Mouse (Mus musculus): ENCODE measurements around the gene Nprl2.

Nprl2 gene

DNA sequence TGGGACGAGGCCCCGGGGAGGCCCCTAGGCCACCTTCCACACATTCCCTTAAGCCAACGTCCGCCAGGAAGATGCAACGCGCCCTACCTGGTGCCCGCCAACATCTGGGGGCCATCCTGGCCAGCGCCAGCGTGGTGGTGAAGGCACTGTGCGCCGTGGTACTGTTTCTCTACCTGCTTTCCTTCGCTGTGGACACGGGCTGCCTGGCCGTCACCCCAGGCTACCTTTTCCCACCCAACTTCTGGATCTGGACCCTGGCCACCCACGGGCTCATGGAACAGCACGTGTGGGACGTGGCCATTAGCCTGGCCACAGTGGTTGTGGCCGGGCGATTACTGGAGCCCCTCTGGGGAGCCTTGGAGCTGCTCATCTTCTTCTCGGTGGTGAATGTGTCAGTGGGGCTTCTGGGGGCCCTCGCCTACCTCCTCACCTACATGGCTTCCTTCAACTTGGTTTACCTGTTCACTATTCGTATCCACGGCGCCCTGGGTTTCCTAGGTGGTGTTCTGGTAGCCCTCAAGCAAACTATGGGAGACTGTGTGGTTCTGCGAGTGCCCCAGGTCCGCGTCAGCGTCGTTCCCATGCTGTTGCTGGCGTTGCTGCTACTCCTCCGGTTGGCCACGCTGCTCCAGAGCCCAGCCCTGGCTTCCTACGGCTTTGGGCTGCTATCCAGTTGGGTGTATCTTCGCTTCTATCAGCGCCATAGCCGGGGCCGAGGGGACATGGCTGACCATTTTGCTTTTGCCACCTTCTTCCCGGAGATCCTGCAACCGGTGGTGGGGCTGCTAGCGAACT lies 7.4 kb upstream of the Nprl2 start:
- no peak for DNase-seq (ENCODE audit: low read depth, low spot score)

DNA sequence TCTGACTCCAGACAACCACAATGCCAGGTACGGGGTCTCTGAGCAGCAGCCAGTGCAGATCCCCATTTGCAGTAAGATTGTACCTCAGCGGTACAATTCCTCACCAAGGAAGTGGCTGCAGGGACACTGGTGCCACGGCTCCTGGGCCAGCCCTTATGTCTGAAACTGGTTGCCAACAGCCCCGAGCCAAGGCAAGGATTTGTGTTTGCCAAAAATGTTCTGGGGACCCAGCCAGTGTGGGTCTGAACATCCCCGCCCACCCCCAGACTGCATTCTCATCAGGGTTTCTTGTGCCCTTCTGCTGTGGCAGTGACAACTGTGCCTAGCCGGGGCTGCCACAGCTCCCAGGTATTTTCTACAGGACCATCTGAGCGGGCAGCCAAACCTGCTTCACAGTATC lies 3.8 kb upstream of the Nprl2 start:
- no peak for DNase-seq (ENCODE audit: low read depth, low spot score)

DNA sequence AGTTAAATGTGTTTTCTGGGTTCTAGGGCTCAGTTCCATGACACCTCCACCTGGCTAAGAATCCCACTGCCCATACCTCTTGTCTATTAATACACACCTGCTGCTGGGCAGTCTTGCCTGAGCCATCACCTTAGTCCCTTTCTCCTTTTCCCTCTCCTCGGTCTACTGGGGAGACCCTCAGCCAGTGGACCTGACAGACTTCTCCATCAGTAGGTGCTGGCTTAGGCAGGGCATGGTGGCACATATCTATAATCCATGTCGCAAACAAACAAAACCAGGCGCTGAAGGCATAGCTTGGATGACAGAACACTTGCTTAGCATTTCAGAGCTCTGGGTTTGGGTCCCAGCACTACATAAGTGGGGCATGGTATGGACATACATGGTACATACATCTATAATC lies 3.3 kb upstream of the Nprl2 start:
- no peak for DNase-seq (ENCODE audit: low read depth, low spot score)

DNA sequence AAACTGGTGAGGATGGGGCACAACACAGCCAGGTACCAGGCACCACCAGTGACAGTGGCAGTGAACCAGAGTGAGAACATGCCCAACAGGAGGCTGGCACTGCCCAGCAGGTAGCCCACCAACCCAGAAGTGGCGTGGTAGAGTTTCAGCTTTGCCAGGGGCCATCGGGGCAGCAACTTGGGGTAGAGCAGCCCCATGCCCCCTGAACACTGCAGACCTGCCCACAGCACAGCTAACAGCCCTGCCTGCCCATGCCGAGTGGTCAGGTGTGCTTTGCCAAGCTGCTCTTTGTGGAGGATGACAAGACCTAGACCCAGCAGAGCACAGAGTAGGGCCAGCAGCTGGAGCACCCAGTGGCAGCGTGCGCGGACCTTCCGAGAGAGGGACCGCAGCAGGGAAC lies 2.1 kb upstream of the Nprl2 start:
- DNase-seq (ENCODE audit: low read depth, low spot score) = no peak

DNA sequence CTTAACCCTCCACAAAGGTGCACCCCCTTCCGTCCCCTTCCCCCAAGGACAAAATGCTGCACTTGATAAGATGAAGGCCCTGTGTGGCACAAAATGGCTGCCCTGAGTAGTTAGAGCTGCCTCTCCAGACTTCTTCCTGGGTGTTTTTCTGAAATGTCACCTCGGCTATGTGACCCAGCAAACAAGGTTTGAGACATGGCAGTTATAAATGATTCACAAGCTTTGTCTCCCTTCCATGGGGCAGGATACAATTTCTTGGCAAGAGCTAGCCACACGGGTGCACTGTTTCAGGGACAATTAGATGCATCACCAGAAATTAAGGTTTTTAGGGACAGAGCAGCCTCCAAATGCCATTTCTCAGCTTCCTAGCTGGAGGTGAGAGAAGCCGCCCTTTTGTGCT lies 1.6 kb upstream of the Nprl2 start:
- DNase-seq (ENCODE audit: low read depth, low spot score) = no peak

DNA sequence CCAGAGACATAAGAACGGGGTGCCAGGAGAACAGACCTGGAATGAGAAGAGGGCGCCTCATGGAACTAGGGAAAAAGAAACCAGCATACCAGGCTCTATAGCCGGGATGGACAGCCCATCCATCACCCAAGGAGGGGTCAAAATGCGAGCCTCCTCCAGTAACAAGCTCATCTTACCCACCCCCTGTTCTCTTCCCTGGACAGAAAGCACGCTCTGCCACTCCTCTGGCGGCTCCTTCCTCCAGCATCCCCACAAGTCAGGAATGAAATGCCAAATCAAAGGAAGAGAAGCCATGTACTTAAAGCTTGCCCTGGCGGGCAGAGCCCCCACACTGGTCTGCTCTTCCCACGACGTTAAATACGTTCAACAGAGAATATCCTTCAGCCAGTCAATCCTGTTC lies 1.0 kb upstream of the Nprl2 start:
- DNase-seq (ENCODE audit: low read depth, low spot score) = no peak

DNA sequence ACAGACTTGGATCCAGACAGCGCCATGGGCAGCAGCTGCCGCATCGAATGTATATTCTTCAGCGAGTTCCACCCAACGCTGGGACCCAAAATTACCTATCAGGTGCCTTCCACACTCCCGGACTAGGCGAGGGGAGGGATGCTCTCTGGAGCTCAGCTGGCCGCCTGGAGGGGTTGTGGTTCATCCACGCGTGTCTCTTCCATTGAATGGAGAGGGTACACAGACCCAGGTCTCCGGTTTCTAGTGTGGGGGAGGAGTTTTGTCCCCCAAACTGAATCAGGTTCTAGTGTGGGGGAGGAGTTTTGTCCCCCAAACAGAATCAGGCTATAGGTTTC lies 293 bp downstream of the Nprl2 start:
- DNase-seq (ENCODE audit: low read depth, low spot score) = no peak

DNA sequence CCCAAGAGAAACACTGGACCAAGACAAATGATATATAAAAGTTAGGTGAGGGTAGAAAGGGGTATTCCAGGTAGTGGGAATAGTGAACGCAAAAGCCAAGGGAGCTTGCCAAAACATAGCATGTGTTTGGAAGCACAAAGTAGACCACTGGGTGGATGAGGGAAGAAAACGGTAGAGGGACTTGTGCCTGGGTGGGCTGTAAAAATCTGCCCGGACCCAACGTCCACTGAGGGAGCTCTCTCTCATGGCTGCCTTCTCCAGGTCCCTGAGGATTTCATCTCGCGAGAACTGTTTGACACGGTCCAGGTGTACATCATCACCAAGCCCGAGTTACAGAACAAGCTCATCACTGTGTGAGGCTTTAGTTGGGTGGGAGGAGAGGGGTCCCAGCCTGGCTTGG lies 695 bp downstream of the Nprl2 start:
- DNase-seq (ENCODE audit: low read depth, low spot score) = no peak

DNA sequence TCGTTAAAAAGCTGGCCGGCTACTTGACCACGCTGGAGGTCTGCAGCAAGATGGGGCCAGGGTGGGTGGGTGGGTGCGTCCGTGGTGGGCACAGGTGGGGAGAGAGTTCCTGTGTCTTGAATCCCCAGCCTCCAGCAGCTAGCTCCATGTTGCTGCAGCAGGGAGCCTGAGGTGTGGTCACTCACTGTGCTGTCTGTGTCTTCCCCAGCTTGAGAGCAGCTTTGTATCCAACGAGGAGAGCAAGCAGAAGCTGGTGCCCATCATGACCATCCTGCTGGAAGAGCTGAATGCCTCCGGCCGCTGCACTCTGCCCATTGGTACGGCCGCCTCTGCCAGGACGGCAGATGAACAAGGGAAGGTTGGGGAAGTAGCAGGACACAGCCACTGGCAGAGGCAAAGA lies 1.3 kb downstream of the Nprl2 start:
- DNase-seq (ENCODE audit: low read depth, low spot score) = no peak

DNA sequence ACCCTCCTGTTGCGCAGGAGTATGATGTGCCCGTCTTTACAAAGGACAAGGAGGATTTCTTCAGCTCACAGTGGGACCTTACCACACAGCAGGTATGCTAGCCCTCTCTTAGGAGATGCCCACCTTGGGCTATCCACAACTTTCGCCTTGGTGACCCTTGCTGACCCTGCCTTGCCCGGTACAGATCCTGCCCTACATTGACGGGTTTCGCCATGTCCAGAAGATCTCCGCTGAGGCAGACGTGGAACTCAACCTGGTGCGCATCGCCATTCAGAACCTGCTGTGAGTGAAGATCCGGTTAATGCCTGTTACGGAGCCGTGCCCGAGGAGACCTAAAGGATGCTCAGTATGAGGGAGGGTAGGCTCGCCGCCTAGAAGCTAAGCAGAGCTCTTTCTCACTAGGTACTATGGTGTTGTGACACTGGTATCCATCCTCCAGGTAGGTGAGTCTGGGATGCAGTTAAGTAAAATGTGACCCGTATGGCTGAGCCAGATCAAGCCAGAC lies 2.2 kb downstream of the Nprl2 start:
- DNase-seq (ENCODE audit: low read depth, low spot score) = no peak

DNA sequence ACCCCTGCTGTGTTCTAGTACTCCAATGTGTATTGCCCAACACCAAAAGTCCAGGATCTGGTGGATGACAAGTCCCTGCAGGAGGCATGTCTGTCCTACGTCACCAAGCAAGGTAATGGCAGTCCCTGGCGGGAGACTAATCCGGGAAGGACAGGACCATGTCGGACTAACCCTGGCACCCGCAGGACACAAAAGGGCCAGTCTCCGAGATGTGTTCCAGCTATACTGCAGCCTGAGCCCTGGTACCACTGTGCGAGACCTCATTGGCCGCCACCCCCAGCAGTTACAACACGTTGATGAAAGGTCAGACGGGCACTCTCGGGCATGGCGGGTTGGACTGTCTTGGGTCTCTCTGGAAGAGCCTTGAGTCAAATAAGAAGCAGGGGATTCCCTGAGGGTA lies 2.7 kb downstream of the Nprl2 start:
- no peak for DNase-seq (ENCODE audit: low read depth, low spot score)

DNA sequence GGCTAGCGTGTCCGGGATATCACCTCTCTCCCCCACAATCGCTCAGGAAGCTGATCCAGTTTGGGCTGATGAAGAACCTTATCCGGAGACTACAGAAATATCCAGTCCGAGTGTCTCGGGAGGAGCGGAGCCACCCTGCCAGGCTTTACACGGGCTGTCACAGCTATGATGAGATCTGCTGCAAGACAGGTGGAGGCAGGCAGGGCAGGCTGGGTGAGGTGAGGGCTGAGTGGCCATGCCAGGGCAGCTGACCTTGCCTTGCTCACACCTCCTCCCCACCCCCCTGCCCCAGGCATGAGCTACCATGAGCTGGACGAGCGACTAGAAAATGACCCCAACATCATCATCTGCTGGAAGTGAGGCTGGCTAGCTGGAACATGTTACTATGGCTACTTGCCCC lies 3.2 kb downstream of the Nprl2 start:
- DNase-seq (ENCODE audit: low read depth, low spot score) = no peak

DNA sequence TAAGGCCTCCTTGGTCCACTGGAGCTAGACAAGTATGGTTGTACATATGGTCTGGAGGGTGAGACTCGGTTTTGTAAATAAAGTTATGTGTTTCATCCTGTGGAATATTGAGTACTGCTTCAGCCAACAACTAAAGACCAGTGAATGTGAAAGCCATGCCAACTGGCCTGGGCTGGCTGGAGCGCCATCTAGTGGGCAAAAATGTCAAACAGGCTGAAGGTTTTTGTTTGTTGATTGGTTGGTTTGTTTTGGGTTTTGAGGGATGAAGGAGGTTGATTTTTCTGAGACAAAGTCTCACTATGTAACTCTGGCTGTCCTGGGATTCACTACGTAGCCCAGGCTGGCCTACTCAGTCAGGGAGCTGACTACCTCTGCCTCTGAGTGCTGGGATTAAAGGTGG lies 3.6 kb downstream of the Nprl2 start:
- peak; percentile 79 for DNase-seq (ENCODE audit: low read depth, low spot score)

DNA sequence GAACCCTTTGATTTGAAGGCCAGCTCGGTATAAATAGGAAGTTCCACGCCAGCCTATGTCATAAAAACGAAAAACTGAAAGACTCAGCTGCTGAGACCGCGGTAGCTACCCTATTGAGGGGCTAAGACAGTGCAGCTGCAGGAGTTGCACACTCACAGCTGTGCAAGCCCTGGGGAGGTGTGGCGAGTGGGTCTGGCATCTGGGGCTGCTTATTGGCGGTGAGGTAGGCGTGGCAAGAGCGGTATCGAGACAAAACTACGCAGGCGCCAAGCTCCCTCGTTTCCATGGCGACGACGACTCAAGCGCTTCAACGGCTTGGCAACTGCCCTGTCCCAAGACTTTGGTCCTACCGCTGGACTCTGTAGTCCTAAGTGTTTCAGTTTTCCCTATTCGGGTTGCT lies 5.0 kb downstream of the Nprl2 start, which contains the start of gene Zmynd10:
Zmynd10 (plus strand) TSS at position 273 of the 400 bp plus-strand sequence.
- peak; percentile 93 for DNase-seq (ENCODE audit: low read depth, low spot score)

DNA sequence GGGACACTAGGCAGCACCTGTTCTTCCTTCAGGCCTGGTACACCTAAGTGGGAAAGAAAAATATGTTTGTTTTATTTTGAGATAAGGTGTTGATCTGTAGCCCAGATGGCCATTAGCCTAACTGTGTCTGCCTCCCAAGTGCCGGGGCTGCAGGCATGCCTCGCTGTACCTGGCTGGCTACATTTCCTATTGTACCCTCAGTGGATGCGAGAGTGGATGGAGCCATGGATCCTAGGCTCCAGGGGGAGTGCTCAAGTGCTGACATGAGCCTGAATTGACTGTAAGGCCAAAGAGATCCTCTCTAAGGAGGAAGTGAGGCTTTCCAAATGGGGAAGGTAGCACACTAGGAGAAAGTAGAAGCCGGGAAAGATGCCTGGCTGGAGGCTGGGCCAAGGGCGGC lies 5.9 kb downstream of the Nprl2 start:
- no peak for DNase-seq (ENCODE audit: low read depth, low spot score)

DNA sequence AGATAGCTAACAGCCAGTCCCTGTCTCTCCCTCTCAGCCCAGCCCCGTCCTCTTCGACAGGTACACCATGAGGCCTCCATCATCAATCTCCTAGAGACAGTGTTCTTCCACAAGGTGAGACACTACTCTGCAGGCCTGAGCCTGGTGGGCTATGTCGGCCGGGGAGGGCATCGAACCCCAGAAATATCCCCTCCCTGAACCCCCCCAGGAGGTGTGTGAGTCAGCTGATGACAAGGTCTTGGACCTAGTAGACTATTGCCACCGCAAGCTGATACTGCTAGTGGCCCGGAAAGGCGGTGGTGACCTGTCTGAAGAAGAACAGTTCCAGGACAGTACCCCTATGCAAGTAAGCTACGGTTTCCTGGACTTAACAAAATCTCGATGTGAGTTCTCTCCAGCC lies 6.8 kb downstream of the Nprl2 start:
- DNase-seq (ENCODE audit: low read depth, low spot score) = no peak

DNA sequence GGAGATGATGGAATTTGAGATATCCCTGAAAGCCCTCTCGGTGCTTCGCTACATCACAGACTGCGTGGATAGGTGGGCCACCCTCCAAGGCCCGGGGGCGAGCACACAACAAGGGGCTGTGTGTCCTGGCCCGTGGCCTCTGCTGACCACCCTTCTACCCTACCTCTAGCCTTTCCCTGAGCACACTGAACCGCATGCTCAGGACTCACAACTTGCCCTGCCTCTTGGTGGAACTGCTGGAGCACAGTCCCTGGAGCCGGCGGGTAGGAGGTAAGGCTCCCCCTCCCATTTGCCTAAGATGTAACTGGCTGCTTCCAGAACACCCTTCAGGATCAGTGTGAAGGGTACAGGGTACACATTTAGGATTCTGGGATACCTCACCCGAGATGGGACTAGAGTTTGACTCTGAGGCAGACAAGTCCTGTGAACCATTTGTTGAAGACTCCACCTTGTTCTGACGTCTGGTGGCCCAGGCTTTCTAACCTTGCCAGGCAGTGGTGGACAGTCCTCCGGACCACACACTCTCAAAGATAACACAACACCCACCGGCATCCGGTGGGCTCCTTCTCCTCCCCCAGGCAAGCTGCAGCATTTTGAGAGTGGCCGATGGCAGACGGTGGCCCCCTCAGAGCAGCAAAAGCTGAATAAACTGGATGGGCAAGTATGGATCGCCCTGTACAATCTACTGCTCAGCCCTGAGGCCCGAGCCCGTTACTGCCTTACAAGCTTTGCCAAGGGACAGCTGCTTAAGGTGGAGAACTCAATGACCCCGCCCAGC lies 7.5 kb downstream of the Nprl2 start:
- DNase-seq (ENCODE audit: low read depth, low spot score) = no peak

DNA sequence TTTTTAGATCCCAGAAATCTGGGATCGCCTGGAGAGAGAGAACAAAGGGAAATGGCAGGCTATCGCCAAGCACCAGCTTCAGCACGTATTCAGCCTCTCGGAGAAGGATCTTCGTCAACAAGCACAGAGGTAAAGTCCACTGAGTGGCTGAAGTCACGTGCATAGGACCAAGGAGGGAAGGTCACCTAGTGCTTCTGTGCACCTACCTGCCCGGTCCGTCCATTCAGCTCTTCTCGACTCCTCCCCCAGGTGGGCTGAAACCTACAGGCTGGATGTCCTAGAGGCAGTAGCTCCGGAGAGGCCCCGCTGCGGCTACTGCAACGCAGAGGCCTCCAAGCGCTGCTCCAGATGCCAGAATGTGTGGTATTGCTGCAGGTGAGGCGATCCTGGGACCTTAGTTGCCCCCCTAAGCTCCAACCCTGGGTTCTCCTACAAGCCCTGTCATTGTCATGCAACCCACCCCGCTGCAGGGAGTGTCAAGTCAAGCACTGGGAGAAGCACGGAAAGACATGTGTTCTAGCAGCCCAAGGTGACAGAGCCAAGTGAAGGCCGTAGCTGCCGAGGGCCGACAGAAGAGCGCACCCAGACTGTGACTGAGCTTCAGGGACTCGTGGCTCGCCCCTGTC lies 8.6 kb downstream of the Nprl2 start:
- no peak for DNase-seq (ENCODE audit: low read depth, low spot score)

DNA sequence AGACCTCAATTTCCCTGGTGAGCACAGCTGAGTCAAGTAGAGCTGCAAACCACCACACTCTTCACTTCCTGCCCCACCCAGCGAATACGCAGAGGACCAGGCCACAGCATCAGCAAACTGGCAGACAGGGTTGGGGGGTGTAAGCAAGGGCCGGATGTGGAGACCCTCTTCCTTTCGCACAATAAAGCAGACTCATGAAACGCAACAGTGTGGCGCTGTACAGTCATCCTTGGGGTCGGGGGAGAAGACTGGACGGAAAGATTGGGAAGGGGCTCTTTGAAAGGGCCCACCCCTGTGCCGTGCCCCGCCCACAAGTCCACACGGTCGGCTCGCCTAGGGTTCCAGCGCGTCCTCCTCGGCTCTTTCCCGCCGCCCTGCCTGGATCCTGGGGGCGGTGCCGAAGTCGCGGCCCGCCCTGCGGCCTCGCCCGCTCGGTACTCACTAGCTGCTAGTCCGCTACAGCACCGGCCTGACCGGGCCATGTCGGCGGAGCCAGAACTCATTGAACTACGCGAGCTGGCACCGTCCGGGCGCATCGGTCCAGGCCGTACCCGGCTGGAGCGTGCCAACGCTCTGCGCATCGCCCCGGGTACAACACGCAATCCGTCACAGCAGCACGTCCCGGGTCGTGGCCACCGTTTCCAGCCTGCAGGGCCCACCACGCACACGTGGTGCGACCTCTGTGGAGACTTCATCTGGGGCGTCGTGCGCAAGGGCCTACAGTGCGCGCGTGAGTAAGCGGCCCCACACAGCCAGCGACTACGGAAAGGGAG lies 9.3 kb downstream of the Nprl2 start, which contains the start of gene Rassf1:
Rassf1 (plus strand) TSS at position 439 of the 773 bp plus-strand sequence.
- DNase-seq (ENCODE audit: low read depth, low spot score) = peak; percentile 68

DNA sequence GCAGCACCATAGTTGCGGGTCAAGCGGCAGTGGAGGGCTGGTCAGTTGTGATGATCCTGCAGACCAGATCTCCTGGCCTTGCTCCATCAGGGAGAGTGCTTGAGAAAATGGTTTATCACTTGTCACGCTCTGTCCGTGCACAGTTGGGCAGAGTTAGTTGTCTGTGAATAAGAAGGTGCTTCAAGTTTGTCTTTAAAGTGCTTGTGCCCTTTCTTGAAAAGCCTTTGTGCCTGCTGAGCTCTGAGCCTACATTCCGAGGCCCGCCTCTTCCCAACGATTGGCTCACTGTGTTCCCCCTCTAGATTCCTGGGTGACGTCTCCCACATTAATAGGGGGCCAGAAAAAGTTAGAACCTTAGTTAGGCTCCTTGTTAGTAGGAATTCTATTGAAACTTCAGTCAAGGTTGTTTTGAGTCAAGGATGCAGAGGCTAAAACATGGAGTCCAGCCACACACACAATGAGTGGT lies 9.9 kb downstream of the Nprl2 start:
- no peak for DNase-seq (ENCODE audit: low read depth, low spot score)

DNA sequence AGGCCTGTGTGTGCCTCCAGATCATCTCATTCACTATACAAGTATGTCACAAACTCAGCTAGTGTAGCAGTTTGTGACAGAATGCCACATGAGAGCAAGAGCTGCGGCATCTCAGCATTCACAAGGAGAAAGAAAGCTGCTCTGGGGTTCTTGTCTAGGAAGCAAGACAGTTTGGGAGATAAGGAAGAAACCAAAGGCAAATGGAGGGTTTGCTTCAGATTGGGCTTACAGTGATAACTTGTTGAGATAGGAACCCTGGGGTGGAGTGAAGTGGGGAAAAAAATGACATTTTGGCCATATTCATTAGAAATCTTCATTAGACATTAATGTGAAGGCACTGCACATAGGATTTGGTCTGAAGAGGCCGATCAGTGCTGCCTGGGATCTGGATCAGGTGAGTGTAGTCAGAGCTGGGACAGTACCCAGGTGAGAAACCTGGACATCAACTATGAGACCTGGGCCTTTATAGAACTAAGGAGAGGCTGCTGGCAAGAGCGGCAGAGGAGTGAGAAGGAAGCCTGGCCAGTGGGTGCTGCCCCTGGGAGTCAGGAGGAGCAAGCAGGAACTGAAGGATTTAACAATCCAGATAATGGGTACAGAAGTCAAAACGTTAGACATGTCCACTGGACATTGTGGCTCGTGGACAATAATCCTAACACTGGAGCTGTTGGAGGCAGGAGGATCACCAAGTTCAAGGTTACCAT lies 10.8 kb downstream of the Nprl2 start:
- no peak for DNase-seq (ENCODE audit: low read depth, low spot score)
